Mouse (Mus musculus): ENCODE data around the gene Hs3st6. TPM values are rescaled to one million over a fixed set of nuclear protein-coding genes. Genes with fewer than 3 reads are reported as not detected.

The Hs3st6 gene
- polyA plus RNA-seq, 1 experiment, result not detected

- H3K4me1 ChIP-seq (ENCODE audit: control insufficient read depth, insufficient read depth, low read length), result peaks cover 5% of the 10 kb centered on the region
Observed at GRCm38 (mm10) chr17:24727618-24728017, 25.2 kb upstream of the Hs3st6 start, which contains the start of gene Rpl3l. Gene Rpl3l, plus strand, starts transcription at chr17:24727820.

GRCm38 (mm10) chr17:24728184-24728583, 24.6 kb upstream of the Hs3st6 start:
- Histone ChIP-seq H3K4me1 (ENCODE audit: control insufficient read depth, insufficient read depth, low read length) (0 out of 2 replicates have a peak, but pooled peaks cover 3% of the 10 kb centered on the region), H3K4me3 (ENCODE audit: insufficient read depth, low read depth, low read length) (no peak overlapping the region), H3K27ac (ENCODE audit: insufficient read depth, low read depth, low read length) (no peak overlapping the region)
- WGBS, result 76% methylated on average over 17 of the region's 17 CpGs
- TF ChIP-seq CTCF (IDR thresholded peaks at IDR 0.05; ENCODE audit: insufficient read depth, low read depth, low read length) (no peak), POLR2A (IDR thresholded peaks at IDR 0.05; ENCODE audit: insufficient read depth, low read depth, low read length) (no peak)

More at GRCm38 (mm10) chr17:24727618-24728017, 25.2 kb upstream of the Hs3st6 start, which contains the start of gene Rpl3l:
- Histone ChIP-seq H3K4me3 (ENCODE audit: insufficient read depth, low read depth, low read length) (no peak within 1 kb of the TSS), H3K27ac (ENCODE audit: insufficient read depth, low read depth, low read length) (no peak within 1 kb of the TSS)
- 81% methylated on average over 2 of the region's 2 CpGs for WGBS
- TF ChIP-seq POLR2A (IDR thresholded peaks at IDR 0.05; ENCODE audit: insufficient read depth, low read depth, low read length), result no peak

- TF ChIP-seq CTCF (IDR thresholded peaks at IDR 0.05; ENCODE audit: insufficient read depth, low read depth, low read length), result no peak
- 73% methylated on average over 6 of the region's 6 CpGs for WGBS
- Histone ChIP-seq H3K27ac (ENCODE audit: insufficient read depth, low read depth, low read length) (no peak overlapping the region), H3K4me1 (ENCODE audit: control insufficient read depth, insufficient read depth, low read length) (0 out of 2 replicates have a peak, but pooled peaks cover 3% of the 10 kb centered on the region), H3K4me3 (ENCODE audit: insufficient read depth, low read depth, low read length) (no peak overlapping the region)
Observed at GRCm38 (mm10) chr17:24729067-24729466, 23.7 kb upstream of the Hs3st6 start.

DNA sequence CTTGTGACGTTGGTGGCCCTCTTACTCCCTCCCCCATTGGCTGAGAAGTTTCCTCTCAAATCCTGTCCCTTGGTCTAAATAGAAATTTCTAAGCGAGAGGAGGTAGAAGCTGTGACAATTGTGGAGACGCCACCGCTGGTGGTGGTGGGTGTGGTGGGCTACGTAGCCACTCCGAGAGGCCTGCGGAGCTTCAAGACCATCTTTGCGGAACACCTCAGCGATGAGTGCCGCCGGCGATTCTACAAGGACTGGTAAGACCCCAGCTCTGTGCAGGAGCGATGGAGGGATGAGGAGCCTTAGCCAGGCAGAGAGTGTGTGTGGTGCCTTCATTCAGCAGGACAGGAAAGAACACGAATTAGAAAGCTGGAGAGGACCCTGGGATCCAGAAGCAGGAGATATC, 22.0 kb upstream of the Hs3st6 start:
- TF ChIP-seq POLR2A (IDR thresholded peaks at IDR 0.05; ENCODE audit: insufficient read depth, low read depth, low read length), result no peak
- TF ChIP-seq CTCF (IDR thresholded peaks at IDR 0.05; ENCODE audit: insufficient read depth, low read depth, low read length), result no peak
- 80% methylated on average over 14 of the region's 14 CpGs for WGBS
- H3K4me1 ChIP-seq (ENCODE audit: control insufficient read depth, insufficient read depth, low read length), result 0 out of 2 replicates have a peak, but pooled peaks cover 3% of the 10 kb centered on the region

GRCm38 (mm10) chr17:24732233-24732935, 20.4 kb upstream of the Hs3st6 start:
- Histone ChIP-seq H3K4me1 (ENCODE audit: control insufficient read depth, insufficient read depth, low read length) (peaks cover 10% of the 10 kb centered on the region), H3K4me3 (ENCODE audit: insufficient read depth, low read depth, low read length) (no peak overlapping the region), H3K27ac (ENCODE audit: insufficient read depth, low read depth, low read length) (no peak overlapping the region)
- TF ChIP-seq POLR2A (IDR thresholded peaks at IDR 0.05; ENCODE audit: insufficient read depth, low read depth, low read length) (no peak), CTCF (IDR thresholded peaks at IDR 0.05; ENCODE audit: insufficient read depth, low read depth, low read length) (no peak)
- 78% methylated on average over 12 of the region's 12 CpGs for WGBS

More for the DNA sequence above, 22.0 kb upstream of the Hs3st6 start:
- no peak overlapping the region for H3K27ac ChIP-seq (ENCODE audit: insufficient read depth, low read depth, low read length)
- H3K4me3 ChIP-seq (ENCODE audit: insufficient read depth, low read depth, low read length), result no peak overlapping the region

DNA sequence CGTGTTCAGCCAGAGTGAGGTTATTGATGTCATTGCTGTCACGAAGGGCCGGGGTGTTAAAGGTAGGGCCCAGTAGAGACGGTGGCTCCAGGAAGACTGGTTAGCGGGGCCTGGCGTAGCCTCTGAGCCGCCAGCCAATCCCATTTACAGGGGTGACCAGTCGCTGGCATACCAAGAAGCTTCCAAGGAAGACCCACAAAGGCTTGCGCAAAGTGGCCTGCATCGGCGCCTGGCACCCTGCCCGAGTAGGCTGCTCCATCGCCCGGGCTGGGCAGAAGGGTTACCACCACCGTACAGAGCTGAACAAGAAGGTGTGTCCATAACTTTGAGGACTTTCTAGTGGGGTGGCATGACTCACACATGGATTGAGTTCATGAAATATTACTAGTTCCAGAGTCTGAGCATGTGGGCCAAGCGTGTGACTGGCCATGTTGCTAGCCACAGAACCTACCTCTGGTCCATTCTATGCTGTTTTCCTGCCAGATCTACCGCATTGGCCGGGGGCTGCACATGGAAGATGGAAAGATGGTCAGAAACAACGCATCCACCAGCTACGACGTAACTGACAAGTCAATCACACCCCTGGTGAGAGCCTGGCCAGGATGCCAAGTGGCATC, 19.2 kb upstream of the Hs3st6 start:
- no peak overlapping the region for H3K27ac ChIP-seq (ENCODE audit: insufficient read depth, low read depth, low read length)
- WGBS, result 86% methylated on average over 21 of the region's 21 CpGs
- peaks cover 10% of the 10 kb centered on the region for H3K4me1 ChIP-seq (ENCODE audit: control insufficient read depth, insufficient read depth, low read length)
- TF ChIP-seq CTCF (IDR thresholded peaks at IDR 0.05; ENCODE audit: insufficient read depth, low read depth, low read length) (no peak), POLR2A (IDR thresholded peaks at IDR 0.05; ENCODE audit: insufficient read depth, low read depth, low read length) (no peak)
- no peak overlapping the region for H3K4me3 ChIP-seq (ENCODE audit: insufficient read depth, low read depth, low read length)

- no peak overlapping the region for H3K27ac ChIP-seq (ENCODE audit: insufficient read depth, low read depth, low read length)
- 93% methylated on average over 1 of the region's 1 CpGs for WGBS
- no peak overlapping the region for H3K4me3 ChIP-seq (ENCODE audit: insufficient read depth, low read depth, low read length)
- H3K4me1 ChIP-seq (ENCODE audit: control insufficient read depth, insufficient read depth, low read length), result peaks cover 10% of the 10 kb centered on the region
- TF ChIP-seq CTCF (IDR thresholded peaks at IDR 0.05; ENCODE audit: insufficient read depth, low read depth, low read length) (no peak), POLR2A (IDR thresholded peaks at IDR 0.05; ENCODE audit: insufficient read depth, low read depth, low read length) (no peak)
Observed at GRCm38 (mm10) chr17:24734513-24734912, 18.3 kb upstream of the Hs3st6 start.

- TF ChIP-seq POLR2A (IDR thresholded peaks at IDR 0.05; ENCODE audit: insufficient read depth, low read depth, low read length), result no peak
- no peak for TF ChIP-seq CTCF (IDR thresholded peaks at IDR 0.05; ENCODE audit: insufficient read depth, low read depth, low read length)
- Histone ChIP-seq H3K4me1 (ENCODE audit: control insufficient read depth, insufficient read depth, low read length) (peaks cover 10% of the 10 kb centered on the region), H3K4me3 (ENCODE audit: insufficient read depth, low read depth, low read length) (no peak overlapping the region), H3K27ac (ENCODE audit: insufficient read depth, low read depth, low read length) (no peak overlapping the region)
- WGBS, result 87% methylated on average over 7 of the region's 7 CpGs
Observed at GRCm38 (mm10) chr17:24735446-24735845, 17.3 kb upstream of the Hs3st6 start.

- WGBS, result 1% methylated on average over 29 of the region's 29 CpGs
- TF ChIP-seq CTCF (IDR thresholded peaks at IDR 0.05; ENCODE audit: insufficient read depth, low read depth, low read length) (no peak), POLR2A (IDR thresholded peaks at IDR 0.05; ENCODE audit: insufficient read depth, low read depth, low read length) (peak; percentile 27; the same call in 1 of the 2 replicates)
- H3K4me3 ChIP-seq (ENCODE audit: insufficient read depth, low read depth, low read length), result peak within 1 kb of the TSS; percentile 85
- peaks cover 10% of the 10 kb centered on the region for H3K4me1 ChIP-seq (ENCODE audit: control insufficient read depth, insufficient read depth, low read length)
- no peak within 1 kb of the TSS for H3K27ac ChIP-seq (ENCODE audit: insufficient read depth, low read depth, low read length)
Observed at GRCm38 (mm10) chr17:24736330-24737051, 16.3 kb upstream of the Hs3st6 start, which contains the start of gene Msrb1. Gene Msrb1, plus strand, starts transcription at chr17:24736642.
